ENCODE assay signal across 12 mouse cellular contexts in genomic region chr8:83664931-83665625, GRCm38 (mm10). TPM values are rescaled to one million over a fixed set of nuclear protein-coding genes. Genes with fewer than 3 reads are reported as not detected.
DNase-seq lines count a peak whose midpoint lies in the region; ATAC-seq lines count a peak whose summit lies in the region.
"Had no signal": no experiment of that assay in that cellular context is flagged by ENCODE, and none has a peak within 500 bp of the region (broad histone marks: within the 10 kb centered on the region; RNA-seq: fewer than 3 reads in every experiment).

No protein-coding gene starts in this region.

- H3K27me3 ChIP-seq in midbrain, embryonic 13.5 days: peaks cover 12% of the 10 kb centered on the region; the same call in 1 of the 2 replicates
- H3K27me3 ChIP-seq in midbrain, embryonic 14.5 days (ENCODE audit: control insufficient read depth, insufficient read depth, low read length): no peaks in the 10 kb centered on the region
- 0 out of 2 replicates have a peak, but pooled peaks cover 4% of the 10 kb centered on the region for H3K27me3 ChIP-seq in kidney, embryonic 15.5 days
- H3K27me3 ChIP-seq in stomach, embryonic 16.5 days (ENCODE audit: control insufficient read depth, insufficient read depth, low read length): no peaks in the 10 kb centered on the region
- H3K27me3 ChIP-seq: CH12.LX had no signal

- intact Hi-C loops in heart, postnatal 25 days (cut with DNase I): loop anchor here (2.0 to 5.0 kb wide), 4 partner anchors 57 to 292 kb away; partner anchors contain the start of genes Asf1b and Gm10644

- peaks cover 58% of the 10 kb centered on the region for H3K4me1 ChIP-seq in midbrain, embryonic 13.5 days (replicated peaks)
- peaks cover 39% of the 10 kb centered on the region for H3K4me1 ChIP-seq in midbrain, embryonic 14.5 days (ENCODE audit: control insufficient read depth, insufficient read depth, low read length)
- H3K4me1 ChIP-seq in kidney, embryonic 15.5 days: peaks cover 94% of the 10 kb centered on the region
- peaks cover 77% of the 10 kb centered on the region for H3K4me1 ChIP-seq in stomach, embryonic 16.5 days (ENCODE audit: control insufficient read depth, insufficient read depth, low read length)

- ATAC-seq in midbrain, embryonic 13.5 days: no peak
- ATAC-seq in midbrain, embryonic 14.5 days (ENCODE audit: low FRiP score, low TSS enrichment): no peak
- no peak for ATAC-seq in kidney, embryonic 15.5 days (replicated peaks; ENCODE audit: low FRiP score)
- no peak for ATAC-seq in stomach, embryonic 16.5 days (ENCODE audit: insufficient read depth, low FRiP score)
- ATAC-seq: activated CD4-positive, CD25-positive, alpha-beta regulatory T cell, adult 4 months had no signal

- H3K27ac ChIP-seq in midbrain, embryonic 13.5 days: no peak overlapping the region
- H3K27ac ChIP-seq in midbrain, embryonic 14.5 days (replicated peaks; ENCODE audit: low read depth, low read length): no peak overlapping the region
- peak overlapping the region; percentile 88 for H3K27ac ChIP-seq in kidney, embryonic 15.5 days
- H3K27ac ChIP-seq in stomach, embryonic 16.5 days (ENCODE audit: low read length): peak overlapping the region; percentile 91
- H3K27ac ChIP-seq: liver, embryonic 14.5 days had no signal

- H3K36me3 ChIP-seq in midbrain, embryonic 13.5 days: peaks cover 33% of the 10 kb centered on the region
- H3K36me3 ChIP-seq in midbrain, embryonic 14.5 days (ENCODE audit: control insufficient read depth, insufficient read depth, low read length): peaks cover 19% of the 10 kb centered on the region
- H3K36me3 ChIP-seq in kidney, embryonic 15.5 days: peaks cover 29% of the 10 kb centered on the region
- H3K36me3 ChIP-seq in stomach, embryonic 16.5 days (ENCODE audit: control insufficient read depth, insufficient read depth, low read length): peaks cover 15% of the 10 kb centered on the region; the same call in 1 of the 2 replicates

- 48% methylated on average over 2 of the region's 2 CpGs for WGBS in midbrain, embryonic 13.5 days
- WGBS in midbrain, embryonic 14.5 days: 50% methylated on average over 2 of the region's 2 CpGs
- 20% methylated on average over 2 of the region's 2 CpGs for WGBS in kidney, embryonic 15.5 days
- WGBS in stomach, embryonic 16.5 days: 16% methylated on average over 2 of the region's 2 CpGs

- peak overlapping the region; percentile 14; the same call in 1 of the 2 replicates for H3K9ac ChIP-seq in midbrain, embryonic 13.5 days (replicated peaks)
- H3K9ac ChIP-seq in midbrain, embryonic 14.5 days (replicated peaks; ENCODE audit: low read length): no peak overlapping the region
- H3K9ac ChIP-seq in kidney, embryonic 15.5 days: no peak overlapping the region; the same call in 1 of the 2 replicates
- peak overlapping the region; percentile 50 for H3K9ac ChIP-seq in stomach, embryonic 16.5 days (ENCODE audit: low read length)
- H3K9ac ChIP-seq: liver, embryonic 14.5 days had no signal

- DNase-seq in heart, adult 11 months: peak; percentile 93
- DNase-seq in heart, postnatal 25 days (ENCODE audit: low spot score): no peak
- no peak for DNase-seq in midbrain, embryonic 14.5 days
- no peak for DNase-seq in natural killer cell, adult 2 months (ENCODE audit: low spot score in 2 of 2)
- DNase-seq in frontal cortex, postnatal 25 days (ENCODE audit: low spot score in 2 of 2): no peak

- H3K9me3 ChIP-seq in midbrain, embryonic 13.5 days: no peaks in the 10 kb centered on the region
- no peaks in the 10 kb centered on the region for H3K9me3 ChIP-seq in midbrain, embryonic 14.5 days (ENCODE audit: control insufficient read depth, low read length)
- H3K9me3 ChIP-seq in kidney, embryonic 15.5 days (replicated peaks): no peaks in the 10 kb centered on the region
- H3K9me3 ChIP-seq in stomach, embryonic 16.5 days (replicated peaks; ENCODE audit: control insufficient read depth, low read length): no peaks in the 10 kb centered on the region

- H3K4me3 ChIP-seq in midbrain, embryonic 13.5 days (replicated peaks): no peak overlapping the region
- no peak overlapping the region for H3K4me3 ChIP-seq in midbrain, embryonic 14.5 days (replicated peaks; ENCODE audit: low read depth, low read length)
- no peak overlapping the region for H3K4me3 ChIP-seq in kidney, embryonic 15.5 days (replicated peaks)
- no peak overlapping the region for H3K4me3 ChIP-seq in stomach, embryonic 16.5 days (replicated peaks; ENCODE audit: low read length)
- H3K4me3 ChIP-seq: myocyte had no signal

- no peak overlapping the region for H3K4me2 ChIP-seq in midbrain, embryonic 13.5 days (replicated peaks)
- H3K4me2 ChIP-seq in midbrain, embryonic 14.5 days (ENCODE audit: low read length): no peak overlapping the region
- H3K4me2 ChIP-seq in kidney, embryonic 15.5 days: no peak overlapping the region
- no peak overlapping the region for H3K4me2 ChIP-seq in stomach, embryonic 16.5 days (ENCODE audit: low read depth, low read length)

RNA-seq across cellular contexts. Expression of gene Ptger1, which starts 1.4 kb away (rescaled TPM):
- under 1 TPM; 0.25 to 0.34 TPM for total RNA-seq in heart, postnatal 25 days (2021)
- polyA plus RNA-seq in midbrain, embryonic 13.5 days (2015; fragmentation: Nextera tagmentation; extraction: Ambion mirVana): 0.75 and 0.81 TPM in 2 replicates
- polyA plus RNA-seq in midbrain, embryonic 14.5 days (2014; fragmentation: Nextera tagmentation; extraction: Ambion mirVana): 0.72 and 1.3 TPM in 2 replicates
- 2.4 and 2.9 TPM in 2 replicates for polyA plus RNA-seq in kidney, embryonic 15.5 days (2015; fragmentation: Nextera tagmentation; extraction: Ambion mirVana)
- 5.7 and 6.3 TPM in 2 replicates for polyA plus RNA-seq in stomach, embryonic 16.5 days (2015; fragmentation: Nextera tagmentation; extraction: Ambion mirVana)

RNA-seq across cellular contexts. Expression of gene Gipc1, which starts 12.6 kb away (rescaled TPM):
- 10 to 100 TPM; 27.3 to 29.9 TPM for total RNA-seq in heart, postnatal 25 days (2021)
- 164 and 172 TPM in 2 replicates for polyA plus RNA-seq in midbrain, embryonic 13.5 days (2015; fragmentation: Nextera tagmentation; extraction: Ambion mirVana)
- polyA plus RNA-seq in midbrain, embryonic 14.5 days (2014; fragmentation: Nextera tagmentation; extraction: Ambion mirVana): 106 and 116 TPM in 2 replicates
- 220 and 221 TPM in 2 replicates for polyA plus RNA-seq in kidney, embryonic 15.5 days (2015; fragmentation: Nextera tagmentation; extraction: Ambion mirVana)
- polyA plus RNA-seq in stomach, embryonic 16.5 days (2015; fragmentation: Nextera tagmentation; extraction: Ambion mirVana): 190 TPM in 2 replicates

RNA-seq across cellular contexts. Expression of gene Pkn1, which starts 33.9 kb away (rescaled TPM):
- total RNA-seq in heart, postnatal 25 days (2021): 10 to 100 TPM; 58.6 to 58.8 TPM
- 22.7 and 23.3 TPM in 2 replicates for polyA plus RNA-seq in midbrain, embryonic 13.5 days (2015; fragmentation: Nextera tagmentation; extraction: Ambion mirVana)
- 26.6 TPM in 2 replicates for polyA plus RNA-seq in midbrain, embryonic 14.5 days (2014; fragmentation: Nextera tagmentation; extraction: Ambion mirVana)
- 29.3 and 34.6 TPM in 2 replicates for polyA plus RNA-seq in kidney, embryonic 15.5 days (2015; fragmentation: Nextera tagmentation; extraction: Ambion mirVana)
- polyA plus RNA-seq in stomach, embryonic 16.5 days (2015; fragmentation: Nextera tagmentation; extraction: Ambion mirVana): 14.7 and 19.9 TPM in 2 replicates

RNA-seq across cellular contexts. Expression of gene Ddx39, which starts 49.9 kb away (rescaled TPM):
- 10 to 100 TPM; 20.0 to 21.6 TPM for total RNA-seq in heart, postnatal 25 days (2021)
- 154 and 155 TPM in 2 replicates for polyA plus RNA-seq in midbrain, embryonic 13.5 days (2015; fragmentation: Nextera tagmentation; extraction: Ambion mirVana)
- 109 and 113 TPM in 2 replicates for polyA plus RNA-seq in midbrain, embryonic 14.5 days (2014; fragmentation: Nextera tagmentation; extraction: Ambion mirVana)
- 189 and 192 TPM in 2 replicates for polyA plus RNA-seq in kidney, embryonic 15.5 days (2015; fragmentation: Nextera tagmentation; extraction: Ambion mirVana)
- 154 and 167 TPM in 2 replicates for polyA plus RNA-seq in stomach, embryonic 16.5 days (2015; fragmentation: Nextera tagmentation; extraction: Ambion mirVana)

RNA-seq across cellular contexts. Expression of gene Dnajb1, which starts 57.1 kb away (rescaled TPM):
- total RNA-seq in heart, postnatal 25 days (2021): 10 to 100 TPM; 10.4 to 17.6 TPM
- 56.6 and 61.5 TPM in 2 replicates for polyA plus RNA-seq in midbrain, embryonic 13.5 days (2015; fragmentation: Nextera tagmentation; extraction: Ambion mirVana)
- 46.2 TPM in 2 replicates for polyA plus RNA-seq in midbrain, embryonic 14.5 days (2014; fragmentation: Nextera tagmentation; extraction: Ambion mirVana)
- polyA plus RNA-seq in kidney, embryonic 15.5 days (2015; fragmentation: Nextera tagmentation; extraction: Ambion mirVana): 59.1 and 60.4 TPM in 2 replicates
- 69.6 and 74.3 TPM in 2 replicates for polyA plus RNA-seq in stomach, embryonic 16.5 days (2015; fragmentation: Nextera tagmentation; extraction: Ambion mirVana)

Comparison
In these comparisons a context has a peak if more than half of its experiments do, and no peak if none do; other contexts are left out.
1. H3K9ac ChIP-seq: peak in midbrain, embryonic 13.5 days (single experiment) and stomach, embryonic 16.5 days (single experiment); none in midbrain, embryonic 14.5 days (single experiment) and kidney, embryonic 15.5 days (single experiment).
2. H3K27ac ChIP-seq: peak in kidney, embryonic 15.5 days (single experiment) and stomach, embryonic 16.5 days (single experiment); none in midbrain, embryonic 13.5 days (single experiment) and midbrain, embryonic 14.5 days (single experiment).